Mouse (Mus musculus) heart, embryonic 15.5 days (tissue): Measurements from ENCODE around the gene Itgb7. TPM values are rescaled to one million over a fixed set of nuclear protein-coding genes. Genes with fewer than 3 reads are reported as not detected.

Experiments used
- ATAC-seq: fragments of 200-750 bp; cut with Nextera tagmentation; replicated peaks from 2 replicates; pipeline ENCODE4 v1.8.0; 2017; ENCODE audit warnings: low read depth, moderate TSS enrichment; ENCODE audit not compliant: insufficient number of reproducible peaks, insufficient read depth, low FRiP score
- H3K27ac ChIP-seq: fragments of 300-500 bp; sonication (generic); 2 replicates; pipeline ENCODE4 v1.5.1; 2015; ENCODE audit warnings: mild to moderate bottlenecking, inconsistent platforms
- H3K27me3 ChIP-seq: fragments of 300-500 bp; sonication (generic); 2 replicates; pipeline ENCODE4 v1.6.1; 2015; ENCODE audit warnings: inconsistent platforms
- H3K36me3 ChIP-seq: fragments of 300-500 bp; sonication (generic); 2 replicates; pipeline ENCODE4 v1.6.1; 2015; ENCODE audit warnings: mild to moderate bottlenecking, inconsistent platforms
- H3K4me1 ChIP-seq: fragments of 300-500 bp; sonication (generic); replicated peaks from 2 replicates; pipeline ENCODE4 v1.6.1; 2015; ENCODE audit warnings: inconsistent platforms
- H3K4me2 ChIP-seq: fragments of 300-500 bp; sonication (generic); 2 replicates; pipeline ENCODE4 v1.6.1; 2015; ENCODE audit warnings: inconsistent platforms, mild to moderate bottlenecking, moderate library complexity
- H3K4me3 ChIP-seq: fragments of 300-500 bp; sonication (generic); 2 replicates; pipeline ENCODE4 v1.5.1; 2015; ENCODE audit warnings: mild to moderate bottlenecking, inconsistent platforms
- H3K9ac ChIP-seq: fragments of 300-500 bp; sonication (generic); 2 replicates; pipeline ENCODE4 v1.6.1; 2015; ENCODE audit warnings: mild to moderate bottlenecking, inconsistent platforms
- H3K9me3 ChIP-seq: fragments of 300-500 bp; sonication (generic); replicated peaks from 2 replicates; pipeline ENCODE4 v1.6.1; 2016; ENCODE audit warnings: inconsistent platforms
- WGBS: fragments of 180-500 bp; shearing (Covaris S2); methylation state at CpG from one replicate; pipeline ENCODE4 v1.1.7; 2015; ENCODE audit warnings: mixed read lengths; 5-methylcytosine and 5-hydroxymethylcytosine counted together
- polyA plus RNA-seq: library from polyadenylated mRNA; unstranded; fragments of >200 nt; fragmentation: Nextera tagmentation; extraction: Ambion mirVana; gene quantifications from 2 replicates; pipeline ENCODE4 v1.2.1, GENCODE M21; 2015

Itgb7 gene
- polyA plus RNA-seq, 1 experiment from 2014 or later = 1.7 TPM

DNA sequence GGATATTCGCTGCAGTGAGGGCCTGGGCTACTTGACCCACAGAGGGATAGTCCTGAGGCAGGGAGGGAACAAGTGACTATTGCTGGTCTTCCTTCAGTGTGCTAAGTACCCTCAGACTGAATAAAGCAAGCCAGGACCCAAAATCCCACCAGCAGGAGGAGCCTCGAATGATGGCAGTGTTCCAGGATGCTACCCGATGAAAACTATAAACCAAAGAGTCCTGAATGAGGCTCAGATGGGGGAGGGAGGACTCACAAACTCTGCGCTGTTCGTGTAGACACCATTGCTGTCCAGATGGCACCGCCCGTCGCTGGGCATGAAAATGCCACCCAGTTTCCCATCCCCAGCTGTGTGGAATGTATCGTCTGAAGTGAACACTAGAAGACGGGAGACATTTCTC lies 9.4 kb downstream of the Itgb7 start:
- no peaks in the 10 kb centered on the region for H3K9me3 ChIP-seq
- H3K4me3 ChIP-seq = no peak overlapping the region
- WGBS = 54% methylated on average over 10 of the region's 10 CpGs
- H3K36me3 ChIP-seq = no peaks in the 10 kb centered on the region
- H3K9ac ChIP-seq = no peak overlapping the region
- H3K4me1 ChIP-seq = peaks cover 12% of the 10 kb centered on the region
- no peak overlapping the region for H3K4me2 ChIP-seq
- peaks cover 23% of the 10 kb centered on the region for H3K27me3 ChIP-seq
- no peak for ATAC-seq
- no peak overlapping the region for H3K27ac ChIP-seq

DNA sequence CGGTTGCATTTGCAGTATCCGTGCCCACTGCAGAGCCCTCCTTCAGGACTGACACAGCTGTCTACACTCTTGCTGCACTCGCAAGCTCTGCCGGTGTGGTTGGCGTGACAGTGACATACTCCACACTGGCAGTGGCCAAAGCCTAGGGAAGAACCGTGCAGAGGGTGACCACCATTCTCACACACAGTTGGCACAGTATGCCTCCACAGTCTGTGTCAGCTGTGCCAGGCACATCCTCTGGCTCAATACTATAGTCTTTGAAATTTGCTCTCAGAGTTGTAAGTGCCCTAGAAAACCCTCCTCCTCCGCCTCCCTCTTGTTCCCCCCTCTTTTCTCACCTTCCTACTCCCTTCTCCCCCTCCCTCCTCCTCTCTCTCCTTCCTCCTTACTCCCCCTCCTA lies 14.4 kb downstream of the Itgb7 start:
- no peaks in the 10 kb centered on the region for H3K9me3 ChIP-seq
- no peaks in the 10 kb centered on the region; the same call in 1 of the 2 replicates for H3K4me1 ChIP-seq
- no peak overlapping the region for H3K27ac ChIP-seq
- peaks cover 27% of the 10 kb centered on the region for H3K36me3 ChIP-seq
- WGBS = 69% methylated on average over 7 of the region's 7 CpGs
- no peak overlapping the region for H3K9ac ChIP-seq
- no peak overlapping the region for H3K4me2 ChIP-seq
- 0 out of 2 replicates have a peak, but pooled peaks have one; percentile 11 for ATAC-seq
- peaks cover 2% of the 10 kb centered on the region; the same call in 1 of the 2 replicates for H3K27me3 ChIP-seq
- no peak overlapping the region for H3K4me3 ChIP-seq

DNA sequence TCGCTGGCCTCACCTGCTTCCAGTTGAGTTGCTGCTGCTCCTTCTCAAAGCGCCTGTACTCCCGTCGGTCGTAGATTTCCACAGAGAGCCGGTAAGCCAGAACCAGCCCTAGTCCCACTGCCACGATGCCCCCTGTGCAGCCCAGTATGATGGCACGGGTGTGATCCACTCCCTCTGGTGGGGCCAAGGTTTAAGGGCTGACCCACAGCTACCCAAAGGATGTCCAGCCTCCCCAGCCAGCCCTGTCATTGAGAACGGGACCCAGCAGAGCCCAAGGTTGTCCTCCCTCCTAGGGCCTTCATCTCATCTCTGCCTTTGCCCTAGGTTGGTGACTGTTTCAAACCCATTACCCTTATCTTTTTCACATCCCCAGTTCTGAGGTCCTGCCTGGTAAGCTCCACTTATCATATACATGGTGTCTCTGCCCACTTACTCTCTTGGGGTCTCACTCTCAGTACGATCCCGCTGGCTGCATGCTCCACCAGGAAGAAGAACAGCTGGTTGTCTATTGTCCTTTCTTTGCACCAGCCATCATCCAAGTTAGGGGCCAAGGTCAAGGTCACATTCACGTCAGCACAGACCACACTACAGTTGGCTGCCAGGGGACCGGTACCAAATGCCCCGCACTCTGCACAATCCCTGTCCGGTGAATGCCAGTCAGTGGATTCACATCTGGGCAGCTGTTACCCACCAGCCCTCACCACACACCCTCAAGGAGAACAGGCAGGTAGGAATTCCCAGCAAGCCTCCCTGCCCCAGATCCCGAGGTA lies 15.1 kb downstream of the Itgb7 start:
- Histone ChIP-seq H3K36me3 (peaks cover 34% of the 10 kb centered on the region), H3K4me1 (peaks cover 4% of the 10 kb centered on the region; the same call in 1 of the 2 replicates), H3K9ac (no peak overlapping the region), H3K27ac (no peak overlapping the region), H3K9me3 (no peaks in the 10 kb centered on the region), H3K4me3 (no peak overlapping the region), H3K27me3 (no peaks in the 10 kb centered on the region), H3K4me2 (no peak overlapping the region)
- ATAC-seq = no peak
- 76% methylated on average over 16 of the region's 16 CpGs for WGBS

DNA sequence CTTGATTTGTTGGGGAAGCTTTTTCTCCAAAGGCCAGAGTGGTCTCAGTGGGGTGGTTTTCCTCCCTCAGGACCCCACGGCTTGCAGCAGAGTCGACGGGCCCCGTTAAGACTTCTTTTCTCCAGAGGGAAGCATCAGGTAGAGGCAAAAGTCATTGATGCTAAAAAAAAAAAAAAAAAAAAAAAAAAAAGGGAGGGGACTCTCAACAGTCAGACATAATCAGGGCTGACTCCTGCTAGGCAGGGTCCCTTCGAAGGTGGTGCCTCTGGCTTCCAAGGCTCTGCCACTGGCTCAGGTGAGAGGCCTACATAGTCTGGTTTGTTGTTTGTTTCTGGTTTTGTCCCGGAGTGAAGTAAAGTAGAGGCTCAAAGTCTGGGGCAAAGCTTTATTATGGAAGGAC lies 16.1 kb downstream of the Itgb7 start:
- no peak for ATAC-seq
- WGBS = 67% methylated on average over 6 of the region's 6 CpGs
- H3K9ac ChIP-seq = no peak overlapping the region

DNA sequence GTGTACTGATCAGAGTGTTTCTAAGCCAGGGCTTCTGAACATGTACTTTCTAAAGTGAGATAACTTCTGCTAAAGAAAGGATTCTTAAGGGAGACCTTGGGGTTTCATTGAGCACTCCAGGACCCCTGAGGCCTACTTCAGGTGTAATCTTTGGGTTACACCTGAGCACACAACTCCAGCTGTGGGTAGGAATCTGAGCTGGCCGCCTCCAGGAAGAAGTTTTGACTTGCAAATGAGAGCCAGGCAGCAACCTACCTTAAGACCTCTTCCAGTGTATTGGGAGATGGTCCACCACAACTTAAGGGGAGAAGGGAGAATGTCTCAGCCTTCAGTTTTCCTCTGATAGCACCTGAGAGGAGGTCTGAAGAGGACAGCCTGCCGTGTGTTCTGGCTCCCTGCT lies 17.6 kb downstream of the Itgb7 start:
- Histone ChIP-seq H3K4me2 (no peak overlapping the region), H3K36me3 (peaks cover 55% of the 10 kb centered on the region)
- WGBS = 55% methylated on average over 2 of the region's 2 CpGs

More for the DNA sequence above, 16.1 kb downstream of the Itgb7 start:
- H3K36me3 ChIP-seq = peaks cover 41% of the 10 kb centered on the region
- H3K27ac ChIP-seq = no peak overlapping the region
- H3K4me3 ChIP-seq = no peak overlapping the region
- no peaks in the 10 kb centered on the region for H3K27me3 ChIP-seq
- no peak overlapping the region for H3K4me2 ChIP-seq
- peaks cover 6% of the 10 kb centered on the region; the same call in 1 of the 2 replicates for H3K4me1 ChIP-seq
- no peaks in the 10 kb centered on the region for H3K9me3 ChIP-seq

DNA sequence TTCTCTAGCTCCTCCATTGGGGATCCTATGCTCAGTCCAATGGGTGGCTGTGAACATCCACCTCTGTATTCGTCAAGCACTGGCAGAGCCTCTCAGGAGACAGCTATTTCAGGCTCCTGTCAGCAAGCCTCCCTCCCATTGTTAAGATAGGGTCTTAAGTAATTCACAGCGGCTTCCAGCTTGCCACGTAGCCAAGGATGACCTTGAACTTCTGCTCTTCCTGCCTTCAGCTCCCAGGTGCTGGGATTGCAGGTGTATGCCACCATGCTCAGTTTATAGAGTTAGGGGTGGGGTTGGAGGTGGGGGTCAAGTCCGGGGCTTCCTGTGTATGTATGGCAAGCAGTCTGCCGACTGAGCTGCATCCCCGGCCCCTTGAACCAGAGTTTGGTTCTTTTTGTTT lies 19.8 kb downstream of the Itgb7 start:
- H3K4me2 ChIP-seq = no peak overlapping the region
- peaks cover 74% of the 10 kb centered on the region for H3K36me3 ChIP-seq
- peaks cover 6% of the 10 kb centered on the region; the same call in 1 of the 2 replicates for H3K4me1 ChIP-seq
- WGBS = 59% methylated on average over 6 of the region's 6 CpGs
- H3K4me3 ChIP-seq = no peak overlapping the region
- no peaks in the 10 kb centered on the region for H3K27me3 ChIP-seq
- no peaks in the 10 kb centered on the region for H3K9me3 ChIP-seq
- ATAC-seq = no peak
- H3K9ac ChIP-seq = no peak overlapping the region
- H3K27ac ChIP-seq = no peak overlapping the region

More for the DNA sequence above, 17.6 kb downstream of the Itgb7 start:
- no peaks in the 10 kb centered on the region for H3K27me3 ChIP-seq
- no peak overlapping the region for H3K4me3 ChIP-seq
- no peak for ATAC-seq
- H3K9me3 ChIP-seq = no peaks in the 10 kb centered on the region
- H3K27ac ChIP-seq = no peak overlapping the region
- no peak overlapping the region for H3K9ac ChIP-seq
- H3K4me1 ChIP-seq = peaks cover 6% of the 10 kb centered on the region; the same call in 1 of the 2 replicates

DNA sequence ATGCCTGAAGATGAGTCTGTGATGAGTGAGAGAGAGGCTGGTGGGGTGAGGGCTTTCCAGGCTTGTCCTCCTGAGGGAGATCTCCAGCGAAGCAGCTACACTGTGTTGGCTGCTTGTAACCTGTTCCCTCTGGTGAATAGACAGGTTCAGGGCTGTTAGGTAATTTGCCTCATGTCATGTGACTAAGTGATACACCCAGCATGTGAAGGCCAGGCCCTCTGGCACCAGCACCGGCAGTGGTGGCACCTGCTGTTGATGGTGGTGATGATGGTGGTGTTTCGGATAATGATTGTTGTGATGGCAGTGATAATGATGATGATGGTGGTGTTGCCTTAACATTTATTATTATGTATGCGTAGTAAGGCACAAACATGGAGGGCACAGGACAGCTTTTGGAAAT lies 20.9 kb downstream of the Itgb7 start:
- H3K9me3 ChIP-seq = no peaks in the 10 kb centered on the region
- H3K4me3 ChIP-seq = no peak overlapping the region
- no peaks in the 10 kb centered on the region for H3K27me3 ChIP-seq
- H3K4me2 ChIP-seq = no peak overlapping the region
- WGBS = 91% methylated on average over 4 of the region's 4 CpGs
- H3K27ac ChIP-seq = no peak overlapping the region
- no peak for ATAC-seq
- peaks cover 13% of the 10 kb centered on the region for H3K4me1 ChIP-seq
- peaks cover 74% of the 10 kb centered on the region for H3K36me3 ChIP-seq
- no peak overlapping the region for H3K9ac ChIP-seq

DNA sequence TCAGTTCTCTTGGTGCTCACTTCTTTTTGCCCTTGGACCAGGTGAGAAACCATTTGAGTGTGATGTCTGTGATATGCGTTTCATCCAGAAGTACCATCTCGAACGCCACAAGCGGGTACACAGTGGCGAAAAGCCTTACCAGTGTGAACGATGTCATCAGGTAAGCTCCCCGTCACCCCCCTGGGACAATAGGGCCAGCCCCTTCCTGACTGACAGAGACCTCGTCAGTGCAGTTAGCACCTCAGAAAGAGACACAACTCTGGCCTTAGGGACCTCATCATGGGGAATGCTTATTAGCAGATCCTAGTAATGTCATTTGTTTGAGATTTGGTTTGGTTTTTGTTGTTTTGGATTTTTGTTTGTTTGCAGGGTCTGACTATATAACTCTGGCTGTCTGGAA lies 22.6 kb downstream of the Itgb7 start:
- WGBS = 90% methylated on average over 8 of the region's 8 CpGs
- Histone ChIP-seq H3K4me2 (no peak overlapping the region), H3K9me3 (no peaks in the 10 kb centered on the region), H3K27ac (no peak overlapping the region), H3K27me3 (no peaks in the 10 kb centered on the region), H3K9ac (no peak overlapping the region), H3K4me3 (no peak overlapping the region), H3K36me3 (peaks cover 69% of the 10 kb centered on the region), H3K4me1 (peaks cover 27% of the 10 kb centered on the region)
- no peak for ATAC-seq

DNA sequence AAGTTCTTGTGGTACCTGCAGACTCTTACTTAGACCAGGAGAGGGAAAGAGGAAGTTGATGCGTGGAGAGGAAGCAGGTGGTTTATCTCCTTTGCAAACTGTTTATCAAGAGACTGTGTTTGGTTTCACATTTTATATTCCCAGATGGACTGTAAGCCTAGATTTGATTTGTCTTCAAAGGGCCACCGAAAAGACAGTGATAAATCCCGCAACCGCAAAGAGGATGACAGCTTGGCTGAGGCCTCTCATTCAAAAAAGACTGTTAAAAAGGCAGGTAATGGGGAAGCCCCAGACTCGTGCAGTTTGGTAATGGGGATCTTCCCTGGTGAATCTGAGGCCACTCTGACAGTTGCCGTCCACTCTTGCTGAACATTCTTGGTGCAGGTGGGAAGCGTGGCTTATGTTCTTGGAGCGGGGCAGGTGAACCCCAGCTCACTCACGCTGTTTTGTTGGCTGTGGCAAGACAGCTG lies 23.6 kb downstream of the Itgb7 start:
- 73% methylated on average over 9 of the region's 9 CpGs for WGBS
- H3K4me2 ChIP-seq = no peak overlapping the region
- H3K27ac ChIP-seq = no peak overlapping the region

DNA sequence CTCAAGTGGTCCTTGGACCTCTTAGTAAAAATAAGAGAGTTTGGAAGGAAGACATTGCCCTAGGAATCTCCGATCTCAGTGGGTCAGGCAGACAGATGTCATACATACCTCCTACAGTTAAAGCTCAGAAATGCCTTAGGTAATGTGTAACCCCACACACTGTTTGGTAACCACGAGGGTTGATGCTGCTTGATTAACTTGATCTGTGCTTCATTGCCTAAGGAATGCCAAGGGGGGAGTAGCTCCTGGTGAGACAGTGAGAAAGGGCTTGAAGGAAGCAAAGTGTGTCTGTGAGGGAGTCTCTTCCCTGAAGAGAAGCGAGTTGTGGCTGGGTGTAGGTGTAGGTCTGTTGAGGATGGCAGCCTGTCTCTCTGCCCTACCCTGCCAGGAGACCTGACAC lies 24.4 kb downstream of the Itgb7 start:
- Histone ChIP-seq H3K4me2 (no peak overlapping the region), H3K9ac (no peak overlapping the region), H3K9me3 (no peaks in the 10 kb centered on the region), H3K4me3 (no peak overlapping the region), H3K4me1 (peaks cover 33% of the 10 kb centered on the region), H3K27ac (no peak overlapping the region), H3K27me3 (no peaks in the 10 kb centered on the region), H3K36me3 (peaks cover 52% of the 10 kb centered on the region)
- 69% methylated on average over 3 of the region's 3 CpGs for WGBS
- no peak for ATAC-seq

More for the DNA sequence above, 23.6 kb downstream of the Itgb7 start:
- H3K27me3 ChIP-seq = no peaks in the 10 kb centered on the region
- H3K36me3 ChIP-seq = peaks cover 59% of the 10 kb centered on the region
- H3K9me3 ChIP-seq = no peaks in the 10 kb centered on the region
- no peak overlapping the region for H3K9ac ChIP-seq
- H3K4me1 ChIP-seq = peaks cover 27% of the 10 kb centered on the region
- ATAC-seq = no peak
- H3K4me3 ChIP-seq = no peak overlapping the region

DNA sequence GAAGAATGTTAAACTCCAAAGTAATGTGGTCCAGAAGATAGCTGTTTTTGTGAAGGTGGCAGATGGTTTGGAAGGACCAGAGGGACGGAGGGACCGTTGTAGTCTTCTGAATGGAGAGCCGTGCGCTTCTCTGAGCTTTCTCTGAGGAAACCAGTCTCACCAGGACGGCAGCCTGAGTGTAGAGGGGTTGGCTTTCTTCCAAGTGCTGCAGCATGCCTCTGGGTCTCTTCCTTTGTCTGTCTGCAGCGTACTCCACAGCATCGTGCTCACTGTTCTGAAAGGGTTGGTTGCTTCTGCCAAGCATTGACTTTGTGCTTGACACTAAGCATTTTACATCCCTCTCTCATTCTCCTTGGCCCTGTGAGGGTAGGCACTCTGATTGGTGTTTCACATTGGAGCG lies 26.0 kb downstream of the Itgb7 start:
- peaks cover 39% of the 10 kb centered on the region for H3K36me3 ChIP-seq
- H3K9me3 ChIP-seq = no peaks in the 10 kb centered on the region
- no peak for ATAC-seq
- peak overlapping the region; percentile 68 for H3K4me3 ChIP-seq
- 37% methylated on average over 8 of the region's 8 CpGs for WGBS
- peak overlapping the region; percentile 65 for H3K4me2 ChIP-seq
- H3K27ac ChIP-seq = 0 out of 2 replicates have a peak overlapping the region, but pooled peaks have one; percentile 1
- peaks cover 31% of the 10 kb centered on the region for H3K4me1 ChIP-seq
- H3K9ac ChIP-seq = 0 out of 2 replicates have a peak overlapping the region, but pooled peaks have one; percentile 10
- H3K27me3 ChIP-seq = no peaks in the 10 kb centered on the region
